Mouse (Mus musculus) cortical plate, adult 2 months (tissue): ENCODE data around the gene Padi2.

Source experiments
- CTCF ChIP-seq: fragments of 200-500 bp; IDR thresholded peaks from 2 replicates; pipeline ENCODE4 v1.5.1; 2011; ENCODE audit warnings: mild to moderate bottlenecking, control low read depth, low read length; ENCODE audit not compliant: insufficient read depth; ENCODE audit errors: extremely low read depth
- POLR2A ChIP-seq: fragments of 200-500 bp; IDR thresholded peaks from 2 replicates; pipeline ENCODE4 v1.6.1; 2011; ENCODE audit warnings: mild to moderate bottlenecking, low read length, control low read depth; ENCODE audit not compliant: insufficient read depth; ENCODE audit errors: extremely low read depth

- TF ChIP-seq POLR2A (no peak), CTCF (no peak)
Measured at GRCm38 (mm10) chr4:140922508-140922907, 16.4 kb downstream of the Padi2 start.
